Mouse (Mus musculus) heart, embryonic 13.5 days (tissue): ENCODE results near the gene 9330159F19Rik. TPM values are rescaled to one million over a fixed set of nuclear protein-coding genes. Genes with fewer than 3 reads are reported as not detected.
A peak's percentile ranks its signal among the peaks of the same experiment; 100 is the strongest.

ENCODE experiments used
- ATAC-seq: fragments of 200-750 bp; cut with Nextera tagmentation; 2 replicates; pipeline ENCODE4 v1.8.0; 2017; ENCODE audit warnings: moderate TSS enrichment; ENCODE audit not compliant: insufficient number of reproducible peaks, low FRiP score, low TSS enrichment; ENCODE audit errors: extremely low read depth
- H3K27ac ChIP-seq: fragments of 300-500 bp; sonication (generic); replicated peaks from 2 replicates; pipeline ENCODE4 v1.5.1; 2015; ENCODE audit warnings: moderate library complexity, mild to moderate bottlenecking, inconsistent platforms
- H3K27me3 ChIP-seq: fragments of 300-500 bp; sonication (generic); replicated peaks from 2 replicates; pipeline ENCODE4 v1.6.1; 2015; ENCODE audit warnings: mild to moderate bottlenecking, inconsistent platforms
- H3K36me3 ChIP-seq: fragments of 300-500 bp; sonication (generic); 2 replicates; pipeline ENCODE4 v1.6.1; 2015; ENCODE audit warnings: mild to moderate bottlenecking, inconsistent platforms
- H3K4me1 ChIP-seq: fragments of 300-500 bp; sonication (generic); 2 replicates; pipeline ENCODE4 v1.6.1; 2015; ENCODE audit warnings: inconsistent platforms
- H3K4me2 ChIP-seq: fragments of 300-500 bp; sonication (generic); 2 replicates; pipeline ENCODE4 v1.6.1; 2015; ENCODE audit warnings: inconsistent platforms, mild to moderate bottlenecking, moderate library complexity
- H3K4me3 ChIP-seq: fragments of 300-500 bp; sonication (generic); 2 replicates; pipeline ENCODE4 v1.5.1; 2015; ENCODE audit warnings: moderate library complexity, mild to moderate bottlenecking, inconsistent platforms
- H3K9ac ChIP-seq: fragments of 300-500 bp; sonication (generic); 2 replicates; pipeline ENCODE4 v1.6.1; 2015; ENCODE audit warnings: inconsistent platforms, mild to moderate bottlenecking, moderate library complexity
- H3K9me3 ChIP-seq: fragments of 300-500 bp; sonication (generic); 2 replicates; pipeline ENCODE4 v1.6.1; 2016; ENCODE audit warnings: inconsistent platforms
- WGBS: fragments of 180-500 bp; shearing (Covaris S2); methylation state at CpG from one replicate; pipeline ENCODE4 v1.1.7; 2015; ENCODE audit warnings: mixed read lengths; 5-methylcytosine and 5-hydroxymethylcytosine counted together
- polyA plus RNA-seq: library from polyadenylated mRNA; unstranded; fragments of >200 nt; fragmentation: Nextera tagmentation; extraction: Ambion mirVana; gene quantifications from 2 replicates; pipeline ENCODE4 v1.2.1, GENCODE M21; 2015

Gene 9330159F19Rik
- 0.10 and 0.15 TPM in 2 replicates for polyA plus RNA-seq

DNA sequence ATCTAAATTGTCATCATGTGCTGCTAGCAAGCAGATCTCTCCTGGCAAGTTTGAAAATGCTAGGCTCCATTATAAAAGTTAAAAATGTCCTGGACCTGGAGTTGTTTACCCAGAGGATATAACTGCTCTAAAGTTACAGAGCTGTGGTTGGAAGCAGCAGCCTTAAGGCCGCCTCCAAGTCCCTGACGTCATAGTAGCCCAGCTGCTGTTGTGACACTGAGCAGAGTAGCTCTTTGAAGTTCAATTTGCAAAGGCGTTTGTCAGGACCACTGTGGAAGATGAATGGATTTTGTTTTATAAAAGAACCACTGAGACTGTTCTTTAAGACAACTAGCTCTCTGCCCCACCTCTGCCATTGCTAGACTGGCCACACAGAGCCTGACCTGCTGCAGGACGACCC is at the start of gene 9330159F19Rik:
Gene 9330159F19Rik, plus strand, starts transcription at position 154 of the 400 bp plus-strand sequence.
- no peaks in the 10 kb centered on the region for H3K4me1 ChIP-seq
- H3K27ac ChIP-seq, result no peak within 1 kb of the TSS
- no peak for ATAC-seq

DNA sequence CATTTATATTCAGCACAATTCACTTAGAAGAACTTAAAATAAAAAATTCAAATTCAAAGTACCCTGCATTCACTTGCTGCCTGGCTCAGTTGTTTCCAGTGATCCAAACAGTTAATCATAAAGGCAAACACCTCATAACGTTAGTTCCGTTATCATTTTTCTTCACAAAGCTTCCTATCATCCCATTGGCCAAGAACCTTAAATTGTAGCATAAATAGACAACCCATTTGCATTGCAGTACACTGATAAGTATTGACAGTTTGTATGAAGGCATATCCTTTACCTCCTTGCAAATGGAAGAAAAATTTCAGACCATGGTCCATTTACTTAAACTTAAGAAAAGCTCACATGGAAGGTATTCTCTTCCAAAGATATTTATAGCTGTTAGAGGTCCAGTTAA is 49.7 kb upstream of the 9330159F19Rik start:
- no peaks in the 10 kb centered on the region for H3K9me3 ChIP-seq
- no peak overlapping the region for H3K4me3 ChIP-seq
- H3K4me1 ChIP-seq, result no peaks in the 10 kb centered on the region
- no peak overlapping the region for H3K27ac ChIP-seq
- no peak for ATAC-seq
- no peaks in the 10 kb centered on the region for H3K27me3 ChIP-seq
- 72% methylated on average over 2 of the region's 2 CpGs for WGBS
- H3K4me2 ChIP-seq, result no peak overlapping the region
- H3K9ac ChIP-seq, result no peak overlapping the region
- no peaks in the 10 kb centered on the region for H3K36me3 ChIP-seq

More for the DNA sequence above, at the start of gene 9330159F19Rik:
- Histone ChIP-seq H3K4me3 (no peak within 1 kb of the TSS), H3K36me3 (no peaks in the 10 kb centered on the region), H3K9me3 (no peaks in the 10 kb centered on the region), H3K4me2 (peak within 1 kb of the TSS; percentile 13; the same call in 1 of the 2 replicates), H3K27me3 (no peaks in the 10 kb centered on the region), H3K9ac (no peak within 1 kb of the TSS)
- WGBS, result 13% methylated on average over 4 of the region's 4 CpGs

GRCm38 (mm10) chr10:29173778-29174177 is 37.6 kb upstream of the 9330159F19Rik start:
- Histone ChIP-seq H3K27ac (no peak overlapping the region), H3K4me3 (no peak overlapping the region), H3K9ac (no peak overlapping the region), H3K4me1 (no peaks in the 10 kb centered on the region), H3K27me3 (no peaks in the 10 kb centered on the region), H3K36me3 (no peaks in the 10 kb centered on the region), H3K9me3 (no peaks in the 10 kb centered on the region), H3K4me2 (no peak overlapping the region)
- no peak for ATAC-seq
- WGBS, result 73% methylated on average over 2 of the region's 2 CpGs

DNA sequence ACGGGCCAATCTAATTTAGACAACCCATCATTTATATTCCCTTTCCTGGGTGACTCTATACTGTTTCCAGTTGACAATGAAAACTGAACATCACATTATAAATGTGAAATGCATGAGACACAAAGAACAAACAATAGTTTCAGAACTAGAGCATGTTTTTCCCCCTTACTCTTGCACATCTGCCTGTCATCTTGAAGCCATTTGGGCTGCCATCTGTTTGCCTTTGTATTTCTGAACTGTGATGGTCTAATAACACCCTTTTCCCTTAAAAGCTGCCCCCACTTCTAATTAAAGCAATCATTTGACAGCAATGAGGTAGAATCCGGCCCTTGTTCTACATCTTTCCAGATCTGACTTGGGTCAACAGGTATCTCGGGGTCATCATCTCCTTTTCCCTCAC is 35.8 kb upstream of the 9330159F19Rik start:
- Histone ChIP-seq H3K27ac (no peak overlapping the region), H3K4me2 (no peak overlapping the region), H3K9ac (no peak overlapping the region), H3K4me1 (no peaks in the 10 kb centered on the region), H3K9me3 (no peaks in the 10 kb centered on the region), H3K27me3 (no peaks in the 10 kb centered on the region), H3K36me3 (no peaks in the 10 kb centered on the region), H3K4me3 (no peak overlapping the region)
- WGBS, result 75% methylated on average over 3 of the region's 3 CpGs
- ATAC-seq, result no peak

DNA sequence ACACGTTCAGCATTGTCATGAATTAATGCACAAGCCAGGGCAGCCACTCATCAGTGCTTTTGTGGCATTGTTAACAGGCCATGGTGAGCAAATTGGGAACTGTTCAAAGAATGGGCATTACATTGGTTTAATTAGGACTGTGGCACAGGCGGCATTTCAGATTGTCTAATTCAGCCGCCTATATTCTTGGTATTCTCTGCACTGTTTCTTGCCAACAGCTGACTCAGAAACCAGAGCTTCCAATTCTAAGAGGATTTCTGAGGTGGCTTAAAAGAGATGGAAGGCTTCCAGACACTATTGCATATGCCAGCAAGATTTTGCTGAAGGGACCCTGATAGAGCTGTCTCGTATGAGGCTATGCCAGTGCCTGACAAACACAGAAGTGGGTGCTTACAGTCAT is 34.5 kb upstream of the 9330159F19Rik start:
- 78% methylated on average over 4 of the region's 4 CpGs for WGBS
- no peak overlapping the region for H3K4me2 ChIP-seq
- no peak overlapping the region for H3K4me3 ChIP-seq
- ATAC-seq, result no peak
- no peak overlapping the region for H3K27ac ChIP-seq
- no peak overlapping the region for H3K9ac ChIP-seq
- no peaks in the 10 kb centered on the region for H3K27me3 ChIP-seq
- H3K36me3 ChIP-seq, result no peaks in the 10 kb centered on the region
- H3K9me3 ChIP-seq, result no peaks in the 10 kb centered on the region
- H3K4me1 ChIP-seq, result no peaks in the 10 kb centered on the region

DNA sequence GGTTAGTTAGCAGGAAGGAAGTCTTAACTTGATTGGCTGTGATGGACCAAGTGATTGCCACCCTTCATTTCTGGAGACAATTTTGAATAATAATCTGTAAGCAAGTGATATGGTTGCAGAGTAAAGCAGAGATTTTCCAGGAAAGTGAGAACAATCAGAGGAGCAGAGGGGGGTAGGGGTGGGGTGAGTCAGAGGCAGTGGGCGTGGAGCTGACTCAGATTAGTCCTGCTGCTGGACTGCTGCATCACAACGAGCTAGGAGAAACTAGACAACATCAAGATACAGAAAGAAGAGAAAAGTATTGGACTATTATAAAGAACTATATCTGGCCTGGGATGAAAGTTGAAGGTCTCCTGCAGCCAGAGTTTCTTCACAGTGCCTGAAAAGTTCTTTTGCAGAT is 33.4 kb upstream of the 9330159F19Rik start:
- no peak overlapping the region for H3K4me3 ChIP-seq
- H3K36me3 ChIP-seq, result no peaks in the 10 kb centered on the region
- H3K9ac ChIP-seq, result no peak overlapping the region
- H3K27ac ChIP-seq, result no peak overlapping the region
- no peaks in the 10 kb centered on the region for H3K9me3 ChIP-seq
- no peaks in the 10 kb centered on the region for H3K4me1 ChIP-seq
- H3K4me2 ChIP-seq, result no peak overlapping the region
- no peaks in the 10 kb centered on the region for H3K27me3 ChIP-seq
- ATAC-seq, result no peak
- WGBS, result 31% methylated on average over 2 of the region's 2 CpGs

GRCm38 (mm10) chr10:29180210-29180609 is 31.2 kb upstream of the 9330159F19Rik start:
- H3K4me3 ChIP-seq, result no peak overlapping the region
- no peak overlapping the region for H3K27ac ChIP-seq
- H3K36me3 ChIP-seq, result no peaks in the 10 kb centered on the region
- H3K9me3 ChIP-seq, result no peaks in the 10 kb centered on the region
- no peak for ATAC-seq
- H3K9ac ChIP-seq, result no peak overlapping the region
- WGBS, result 88% methylated on average over 3 of the region's 3 CpGs
- no peak overlapping the region for H3K4me2 ChIP-seq
- no peaks in the 10 kb centered on the region for H3K4me1 ChIP-seq
- no peaks in the 10 kb centered on the region for H3K27me3 ChIP-seq

DNA sequence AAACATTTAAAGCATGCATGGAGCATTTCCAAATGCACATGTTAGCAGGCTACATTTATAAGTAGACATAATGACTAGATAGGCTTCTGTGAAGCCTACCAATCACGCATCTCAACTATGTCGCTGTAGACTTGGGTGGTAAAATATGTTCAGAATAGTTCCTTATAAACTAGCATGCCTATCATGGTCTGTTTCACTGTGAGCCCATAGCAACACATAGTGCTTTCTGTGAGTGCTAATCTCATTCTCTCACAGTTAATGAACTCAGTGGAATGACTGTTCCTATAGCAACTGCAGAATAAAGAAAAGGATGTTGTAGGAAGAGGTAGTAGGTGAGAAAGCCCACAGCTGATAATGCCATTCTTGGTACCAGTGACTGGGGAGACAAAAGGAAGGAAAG is 30.4 kb upstream of the 9330159F19Rik start:
- Histone ChIP-seq H3K9me3 (no peaks in the 10 kb centered on the region), H3K9ac (no peak overlapping the region), H3K27me3 (no peaks in the 10 kb centered on the region), H3K4me1 (no peaks in the 10 kb centered on the region), H3K36me3 (no peaks in the 10 kb centered on the region), H3K4me3 (no peak overlapping the region), H3K4me2 (no peak overlapping the region), H3K27ac (no peak overlapping the region)
- 86% methylated on average over 2 of the region's 2 CpGs for WGBS
- ATAC-seq, result no peak

DNA sequence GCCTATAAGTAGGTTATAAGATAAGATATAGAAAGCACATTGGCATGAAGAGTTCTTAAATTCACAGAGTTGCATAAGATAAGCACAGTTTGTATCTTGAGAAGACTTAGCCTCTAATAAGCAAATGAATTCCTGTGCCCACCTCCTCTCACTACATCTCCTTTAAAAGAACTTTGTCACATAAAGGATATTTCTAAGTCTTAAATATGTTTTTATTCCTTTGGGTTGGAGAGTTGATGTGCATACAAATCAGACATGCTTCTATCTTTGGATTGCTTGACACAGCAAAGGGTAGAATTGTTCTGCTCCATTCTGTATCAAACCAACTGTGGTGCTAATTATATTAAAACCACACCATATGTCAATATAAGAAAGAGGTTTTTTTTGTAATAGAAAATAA is 17.6 kb upstream of the 9330159F19Rik start:
- Histone ChIP-seq H3K36me3 (no peaks in the 10 kb centered on the region), H3K9ac (no peak overlapping the region), H3K4me3 (no peak overlapping the region), H3K9me3 (no peaks in the 10 kb centered on the region), H3K27me3 (no peaks in the 10 kb centered on the region), H3K4me1 (no peaks in the 10 kb centered on the region), H3K4me2 (no peak overlapping the region), H3K27ac (no peak overlapping the region)
- no peak for ATAC-seq

DNA sequence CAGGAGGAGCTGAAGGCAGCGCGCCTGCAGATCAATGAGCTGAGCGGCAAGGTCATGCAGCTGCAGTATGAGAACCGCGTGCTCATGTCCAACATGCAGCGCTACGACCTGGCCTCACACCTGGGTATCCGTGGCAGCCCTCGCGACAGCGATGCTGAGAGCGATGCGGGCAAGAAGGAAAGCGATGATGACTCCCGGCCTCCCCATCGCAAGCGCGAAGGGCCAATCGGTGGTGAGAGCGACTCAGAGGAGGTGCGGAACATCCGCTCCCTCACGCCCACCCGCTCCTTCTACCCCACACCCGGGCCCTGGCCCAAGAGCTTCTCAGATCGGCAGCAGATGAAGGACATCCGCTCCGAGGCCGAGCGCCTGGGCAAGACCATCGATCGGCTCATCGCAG is 14.6 kb upstream of the 9330159F19Rik start:
- ATAC-seq, result no peak
- no peaks in the 10 kb centered on the region for H3K4me1 ChIP-seq

GRCm38 (mm10) chr10:29198642-29199041 is 12.8 kb upstream of the 9330159F19Rik start, which contains the start of gene Gm49353:
Gm49353 (plus strand) TSS chr10:29198954.
- H3K4me1 ChIP-seq, result no peaks in the 10 kb centered on the region
- ATAC-seq, result no peak
- WGBS, result 73% methylated on average over 7 of the region's 7 CpGs

More for the DNA sequence above, 14.6 kb upstream of the 9330159F19Rik start:
- Histone ChIP-seq H3K36me3 (no peaks in the 10 kb centered on the region), H3K4me3 (no peak overlapping the region), H3K4me2 (no peak overlapping the region), H3K9ac (no peak overlapping the region), H3K9me3 (no peaks in the 10 kb centered on the region), H3K27me3 (no peaks in the 10 kb centered on the region), H3K27ac (no peak overlapping the region)
- 88% methylated on average over 33 of the region's 33 CpGs for WGBS

GRCm38 (mm10) chr10:29199835-29200234 is 11.6 kb upstream of the 9330159F19Rik start:
- Histone ChIP-seq H3K9me3 (no peaks in the 10 kb centered on the region), H3K9ac (no peak overlapping the region), H3K27me3 (no peaks in the 10 kb centered on the region), H3K36me3 (no peaks in the 10 kb centered on the region), H3K4me2 (no peak overlapping the region), H3K4me1 (no peaks in the 10 kb centered on the region), H3K27ac (no peak overlapping the region), H3K4me3 (no peak overlapping the region)
- 61% methylated on average over 3 of the region's 3 CpGs for WGBS
- ATAC-seq, result no peak

More at GRCm38 (mm10) chr10:29198642-29199041, 12.8 kb upstream of the 9330159F19Rik start, which contains the start of gene Gm49353:
- Histone ChIP-seq H3K27me3 (no peaks in the 10 kb centered on the region), H3K9ac (no peak within 1 kb of the TSS), H3K9me3 (no peaks in the 10 kb centered on the region), H3K27ac (no peak within 1 kb of the TSS), H3K4me2 (no peak within 1 kb of the TSS), H3K36me3 (no peaks in the 10 kb centered on the region), H3K4me3 (no peak within 1 kb of the TSS)
